Mouse (Mus musculus): ENCODE measurements at regions not wholly inside any gene's neighbourhood (a gene's known extent, or its start where the extent isn't known, plus 50 kb on each side); places are given as distances from the start of the nearest gene placed in this dataset.

DNA sequence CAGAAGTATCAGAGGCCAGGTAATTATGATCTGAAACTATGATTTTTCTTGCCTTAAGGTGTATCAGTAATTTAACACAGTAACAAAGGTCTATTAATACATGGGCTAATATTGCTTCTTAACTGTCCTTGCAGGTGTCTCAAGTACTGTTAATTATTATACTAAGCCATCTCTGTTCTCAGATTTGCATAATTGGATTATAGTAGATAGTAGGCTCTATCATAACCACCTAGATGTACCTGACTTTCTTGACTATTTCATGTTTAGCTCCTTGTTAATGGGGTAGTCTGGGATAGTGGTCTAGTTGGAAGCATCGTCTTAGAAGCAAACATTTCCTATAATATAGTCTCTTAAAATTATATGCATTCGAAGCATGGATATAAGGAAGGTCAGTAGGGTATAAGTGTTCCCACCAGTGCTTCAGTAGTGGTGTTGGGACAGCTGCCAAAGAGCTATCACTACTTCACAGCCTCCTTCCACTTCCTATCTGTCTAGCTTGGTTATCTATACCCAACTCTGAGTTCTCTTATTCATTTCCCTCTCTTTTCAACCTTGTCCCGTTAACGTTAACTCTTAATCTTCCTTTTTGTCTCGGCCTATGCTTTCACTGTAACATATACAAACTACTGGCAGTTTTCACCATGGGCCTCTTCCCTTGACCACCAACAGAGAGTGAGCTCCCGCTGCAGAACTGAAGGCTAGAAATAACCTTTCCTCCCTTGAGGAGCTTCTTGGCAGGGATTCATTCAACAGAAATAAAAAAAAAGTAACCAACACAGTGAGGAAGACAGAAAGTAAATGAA lies 630.9 kb upstream of the Lcorl start:
- DNase-seq = no peak

DNA sequence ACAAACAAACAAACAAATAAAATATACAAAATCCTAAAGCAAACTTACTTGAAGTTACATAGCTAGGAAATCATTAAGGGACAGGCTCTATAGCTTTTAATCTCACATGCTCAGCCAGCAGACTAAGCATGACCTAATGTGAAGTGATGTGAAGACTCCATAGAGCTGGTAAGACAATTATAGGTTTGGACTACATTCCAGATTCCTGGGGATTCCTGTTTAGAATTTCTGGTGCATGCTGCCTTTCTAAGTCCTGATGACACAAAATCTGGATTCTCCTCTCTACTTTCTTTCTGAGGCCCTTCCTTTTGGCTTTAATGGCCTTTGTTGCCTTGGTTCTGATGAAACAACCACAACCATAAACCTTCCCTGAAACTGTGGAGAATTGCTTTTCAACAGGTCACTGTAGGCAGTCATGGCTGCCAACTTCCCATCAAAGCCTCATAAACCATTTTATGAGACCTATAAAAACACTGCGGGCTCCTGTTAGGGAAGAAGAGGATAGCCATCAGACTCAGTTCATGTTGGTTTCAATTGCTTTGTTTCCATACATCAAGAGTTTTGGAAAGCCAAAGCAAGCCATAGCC lies 629.4 kb upstream of the Lcorl start:
- no peak for DNase-seq

DNA sequence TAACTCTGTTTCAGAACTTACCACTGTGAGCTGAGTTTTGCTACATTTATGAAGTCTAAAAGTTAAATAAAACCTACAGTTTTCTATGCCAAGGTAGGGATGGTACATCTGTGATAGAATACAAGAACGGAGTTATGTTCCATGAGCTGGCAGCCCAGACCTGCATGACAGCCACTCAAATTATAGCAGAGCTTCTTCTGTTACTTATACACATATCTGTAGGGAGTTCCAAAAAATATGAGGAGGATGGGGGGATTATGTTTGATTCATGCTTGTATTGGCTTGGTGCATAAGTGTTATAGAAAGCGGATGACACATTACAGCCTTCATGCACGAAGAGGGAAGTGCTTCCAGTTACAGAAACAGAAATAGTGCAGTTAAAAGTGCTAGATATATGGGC lies 598.9 kb upstream of the Lcorl start:
- DNase-seq = no peak

DNA sequence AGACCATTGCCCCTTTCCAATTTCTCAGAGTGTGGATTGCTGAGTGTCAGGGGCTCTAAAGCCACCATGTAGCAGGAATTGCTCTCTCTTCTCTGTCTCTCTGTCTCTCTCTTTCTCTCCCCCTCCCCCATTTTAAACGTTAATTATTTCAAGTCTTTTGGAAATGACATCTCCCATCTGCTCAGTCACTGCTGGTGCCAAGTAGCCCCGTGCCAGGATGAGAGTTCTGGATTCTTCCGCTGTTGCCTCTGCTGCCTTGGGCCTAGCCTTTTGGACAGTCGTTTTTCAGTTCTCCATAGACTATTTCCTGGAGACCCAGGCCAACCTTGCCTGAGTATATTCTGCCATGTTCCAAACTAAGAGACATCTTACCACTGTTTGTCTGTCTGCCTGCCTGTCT lies 590.9 kb upstream of the Lcorl start:
- no peak for DNase-seq

DNA sequence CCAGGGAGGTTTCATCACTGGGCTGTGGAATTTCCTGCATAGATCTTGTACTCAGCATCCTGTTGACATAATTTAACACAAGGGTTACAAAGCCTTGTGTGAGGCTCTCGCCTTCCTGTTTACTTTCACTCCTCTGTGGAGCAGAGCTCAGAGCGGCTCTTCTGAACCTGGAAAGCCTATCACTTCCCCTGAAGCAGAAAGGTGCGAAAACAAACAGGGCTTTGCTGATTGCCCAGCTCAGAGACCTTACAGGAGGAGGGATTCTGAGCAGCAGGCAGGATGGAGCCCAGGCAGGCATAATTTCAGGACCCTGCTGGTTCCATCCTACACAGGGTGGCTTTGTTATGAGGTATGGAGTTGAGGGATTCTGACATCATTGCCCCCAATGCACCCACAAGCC lies 588.4 kb upstream of the Lcorl start:
- DNase-seq = no peak

DNA sequence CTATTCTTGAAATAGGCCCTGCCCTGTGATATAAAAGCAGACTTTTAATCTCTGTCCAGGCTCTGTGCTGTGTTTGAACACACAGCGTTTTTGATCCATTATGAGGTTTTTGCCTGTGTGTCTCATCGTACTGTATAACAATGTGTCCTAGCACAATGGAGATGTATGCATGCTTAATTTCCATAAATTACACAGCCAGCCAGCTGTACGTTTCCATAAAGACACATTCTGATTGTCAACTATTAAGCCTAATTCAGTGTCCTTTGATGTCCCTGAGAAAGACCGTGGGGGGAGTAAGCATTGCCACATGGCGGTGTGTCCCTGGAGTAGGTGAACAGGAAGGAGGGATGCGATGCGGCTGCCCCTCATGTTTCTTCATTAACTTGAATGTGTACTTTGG lies 587.7 kb upstream of the Lcorl start:
- DNase-seq = no peak

DNA sequence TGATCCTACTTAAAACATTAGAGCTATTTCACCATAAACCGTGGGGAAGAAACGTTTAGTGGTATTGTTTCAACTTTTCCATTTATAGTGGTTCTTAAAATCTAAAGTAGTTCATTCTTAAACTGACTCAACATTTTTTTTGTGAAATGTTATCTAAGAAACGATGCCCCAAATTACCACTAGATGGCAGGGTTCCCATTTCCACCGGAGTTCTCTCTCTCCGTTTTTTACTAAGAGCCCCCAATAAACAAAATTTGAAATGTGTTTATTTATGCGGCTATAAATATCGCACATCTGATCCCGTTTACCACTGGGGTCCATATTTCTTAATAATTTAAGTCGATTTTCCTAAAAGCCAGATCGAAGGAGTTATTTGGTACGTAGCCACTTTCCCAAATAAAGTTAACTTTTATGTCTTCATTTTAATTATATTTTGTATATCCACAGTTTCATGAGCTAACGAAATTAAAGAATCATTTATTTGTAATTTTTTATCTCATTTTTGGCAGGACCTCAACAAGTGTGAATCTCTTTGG lies 586.5 kb upstream of the Lcorl start:
- peak; percentile 48 for DNase-seq

DNA sequence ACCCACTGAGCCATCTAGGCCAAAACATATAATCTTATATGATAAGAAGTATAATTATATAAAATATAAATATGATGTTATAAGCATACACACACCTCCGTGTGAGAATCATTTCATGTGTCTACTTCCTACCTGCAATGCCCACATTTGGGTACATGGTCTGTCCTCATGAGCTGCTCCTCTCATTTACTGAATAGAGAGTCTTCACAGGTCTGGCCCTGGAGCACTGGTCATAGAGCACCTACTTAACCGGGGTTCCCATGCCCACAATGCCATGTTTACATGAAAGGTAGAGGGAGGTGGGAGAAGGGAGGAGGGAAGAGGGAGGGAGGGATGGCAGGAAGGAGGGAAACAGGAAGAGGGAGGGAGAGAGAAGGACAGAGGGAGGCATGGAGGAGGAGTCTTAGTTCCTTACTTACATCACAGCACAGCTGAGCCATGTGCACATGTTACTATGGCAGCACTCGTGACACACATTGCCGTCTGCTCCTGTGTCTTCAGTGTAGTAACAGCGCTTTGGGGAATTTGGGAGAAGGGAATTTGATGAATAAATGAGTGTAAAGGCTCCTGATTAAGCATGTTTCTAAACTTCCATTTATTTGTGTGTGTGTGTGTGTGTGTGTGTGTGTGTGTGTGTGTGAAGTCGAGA lies 585.3 kb upstream of the Lcorl start:
- DNase-seq = no peak

DNA sequence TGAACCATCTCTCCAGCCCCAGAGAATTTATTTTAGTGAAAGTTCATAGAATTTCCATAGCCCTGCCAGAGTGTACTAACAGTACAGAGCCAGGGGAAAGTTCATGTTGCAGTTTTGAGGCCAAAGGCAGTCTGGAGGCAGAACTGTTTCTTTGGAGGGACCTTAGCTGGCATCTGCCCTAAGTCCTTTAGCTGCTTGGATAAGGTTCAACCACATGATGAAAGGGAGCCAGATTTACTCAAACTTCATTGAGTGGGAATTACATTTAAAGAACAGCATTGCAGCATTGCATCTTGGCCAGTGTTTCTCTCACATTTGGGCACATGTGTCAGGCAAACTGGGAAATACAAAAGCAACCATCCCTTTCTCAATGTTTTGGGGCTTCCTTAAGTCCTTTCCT lies 584.3 kb upstream of the Lcorl start:
- no peak for DNase-seq

DNA sequence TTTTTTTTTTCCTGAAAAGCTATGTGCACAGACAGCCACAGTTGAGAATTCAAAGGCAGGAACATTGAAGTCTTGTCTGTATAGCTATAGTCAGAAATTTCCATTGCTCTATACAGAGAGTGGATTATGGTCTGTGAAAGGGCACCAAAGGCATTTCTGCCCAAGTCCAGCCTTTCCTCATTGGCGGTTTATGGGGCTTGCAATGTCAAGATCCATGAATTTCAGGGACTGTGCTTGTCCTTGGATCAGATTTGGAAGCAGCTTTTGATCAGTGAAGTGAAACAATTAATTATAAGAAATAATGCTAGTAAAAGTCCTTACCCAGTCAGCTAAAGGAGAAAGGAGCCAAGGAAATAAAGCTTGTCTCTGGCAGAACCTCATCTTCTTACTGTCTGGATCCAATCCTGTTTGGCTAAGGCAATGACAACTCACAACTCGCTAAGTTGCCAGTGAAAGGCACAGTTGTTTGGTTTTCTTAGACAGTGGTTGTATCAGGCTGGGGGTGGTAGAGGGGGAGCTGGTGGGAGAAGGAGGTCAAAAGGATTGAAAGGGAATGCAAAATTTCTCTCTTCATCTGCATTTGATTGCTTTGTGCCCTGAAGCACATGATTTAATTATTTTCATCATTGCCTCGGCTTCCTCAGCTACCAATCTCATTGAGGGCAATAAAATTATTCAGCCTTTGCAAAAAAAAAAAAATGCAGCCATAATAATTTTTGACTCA lies 574.4 kb upstream of the Lcorl start:
- DNase-seq = no peak

DNA sequence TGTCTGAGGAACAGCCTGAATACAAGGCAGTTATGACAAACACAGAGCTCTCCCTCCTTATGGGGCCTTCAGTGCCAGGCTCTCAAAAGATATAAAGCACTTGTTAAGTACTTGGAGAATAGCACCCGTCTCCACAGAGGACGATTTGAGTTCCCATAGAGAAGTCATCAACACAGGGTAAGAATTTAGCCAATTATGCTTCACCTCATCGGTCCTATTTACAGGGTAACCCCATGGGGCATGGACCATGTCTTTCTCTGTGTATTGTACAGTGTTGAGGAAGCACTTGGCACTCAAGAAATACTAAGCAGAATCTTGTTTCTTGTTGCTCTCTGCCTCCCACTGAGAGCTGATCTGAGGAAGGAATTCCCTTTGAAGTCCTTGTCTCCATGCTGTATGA lies 565.3 kb upstream of the Lcorl start:
- no peak for DNase-seq

DNA sequence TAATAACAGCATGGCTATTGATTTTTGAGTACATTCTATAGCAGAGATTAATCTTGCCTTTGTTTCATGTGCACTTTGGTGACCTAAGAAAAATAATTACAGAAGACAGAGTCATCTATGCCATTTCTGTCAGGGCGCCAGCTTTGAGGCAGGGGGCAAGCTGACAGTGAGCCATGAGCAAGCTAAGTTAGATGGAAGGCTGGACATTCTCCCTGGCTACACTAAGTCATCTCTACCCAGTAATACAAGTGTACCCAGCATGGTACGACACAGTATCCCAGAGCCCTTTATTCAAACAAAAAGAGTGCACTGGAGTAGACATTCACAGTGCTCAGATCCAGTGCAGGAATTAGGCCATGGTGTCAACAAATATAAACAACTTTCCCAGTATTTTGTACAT lies 549.6 kb upstream of the Lcorl start:
- DNase-seq = no peak

DNA sequence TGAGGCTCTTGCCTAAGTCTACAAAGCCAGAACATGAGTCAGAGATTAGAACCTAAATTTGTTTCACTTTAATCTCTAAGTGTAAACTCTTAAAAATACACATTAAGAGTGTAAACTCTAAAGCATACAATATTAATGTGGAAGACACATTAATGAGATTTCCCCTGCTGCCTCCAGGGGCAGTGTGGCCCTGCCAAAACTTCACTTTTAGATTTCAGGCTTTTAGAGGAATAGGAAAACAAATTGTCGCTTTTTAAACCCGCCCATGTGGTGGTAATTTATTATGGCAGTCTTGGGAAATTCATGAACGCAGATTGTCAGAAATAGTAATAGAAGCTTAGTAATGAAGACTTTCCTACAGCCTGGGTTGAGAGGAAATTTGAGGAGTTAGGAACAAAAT lies 549.0 kb upstream of the Lcorl start:
- peak; percentile 8 for DNase-seq

DNA sequence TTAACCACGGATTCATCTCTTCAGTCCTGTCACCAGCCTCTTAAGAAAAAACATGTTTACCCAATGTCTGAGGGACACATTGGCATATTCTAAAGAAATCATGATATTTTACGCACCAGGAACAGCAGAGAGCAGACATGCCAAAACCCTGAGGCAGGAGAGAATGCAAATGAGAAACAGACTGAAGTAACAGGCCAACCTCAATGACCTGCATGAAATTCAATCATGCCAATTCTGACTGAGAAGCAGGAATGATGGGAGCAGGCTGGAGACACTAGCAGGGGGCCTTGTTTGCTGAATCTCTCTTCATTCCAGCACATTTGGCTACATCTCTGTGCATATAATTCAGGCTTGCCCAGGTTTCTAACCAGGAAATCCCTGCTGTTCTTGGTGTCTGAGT lies 529.2 kb upstream of the Lcorl start:
- DNase-seq = no peak

DNA sequence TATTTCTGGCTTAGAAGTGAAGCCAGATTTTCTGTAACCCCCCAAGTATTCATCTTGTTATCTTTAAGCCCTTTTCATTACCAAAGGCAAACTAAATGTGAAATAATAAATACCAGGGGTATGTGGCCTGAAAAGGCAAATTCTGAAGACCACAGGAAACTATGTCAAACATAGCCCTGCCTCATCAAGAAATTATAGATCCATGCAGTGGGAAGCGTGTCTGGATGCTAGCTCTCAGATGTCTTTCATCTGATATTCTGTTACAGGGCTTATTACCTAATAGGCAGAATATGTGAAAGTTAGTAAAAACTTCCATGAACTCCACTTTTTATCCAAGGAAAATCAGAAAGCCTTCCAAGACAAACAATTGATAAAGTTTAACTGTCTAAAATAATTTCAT lies 509.9 kb upstream of the Lcorl start:
- no peak for DNase-seq

DNA sequence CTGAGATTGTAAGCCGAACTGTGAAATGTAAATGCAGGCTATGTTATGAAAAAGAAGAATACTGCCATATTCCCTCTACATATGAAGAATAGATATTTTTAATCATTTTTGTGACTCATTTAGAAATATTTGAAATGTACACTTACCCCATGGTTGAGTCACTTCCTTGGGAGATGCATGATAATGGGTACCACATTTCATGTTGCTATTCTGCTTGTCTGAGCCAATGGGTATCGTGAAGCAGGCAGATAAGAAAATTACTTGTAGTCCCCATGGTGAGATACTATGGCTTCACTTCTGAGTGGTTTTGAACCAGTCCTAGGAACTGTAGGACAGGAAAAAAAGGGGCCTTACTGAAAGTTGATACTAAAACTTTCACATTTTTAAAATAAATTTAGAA lies 506.2 kb upstream of the Lcorl start:
- no peak for DNase-seq

DNA sequence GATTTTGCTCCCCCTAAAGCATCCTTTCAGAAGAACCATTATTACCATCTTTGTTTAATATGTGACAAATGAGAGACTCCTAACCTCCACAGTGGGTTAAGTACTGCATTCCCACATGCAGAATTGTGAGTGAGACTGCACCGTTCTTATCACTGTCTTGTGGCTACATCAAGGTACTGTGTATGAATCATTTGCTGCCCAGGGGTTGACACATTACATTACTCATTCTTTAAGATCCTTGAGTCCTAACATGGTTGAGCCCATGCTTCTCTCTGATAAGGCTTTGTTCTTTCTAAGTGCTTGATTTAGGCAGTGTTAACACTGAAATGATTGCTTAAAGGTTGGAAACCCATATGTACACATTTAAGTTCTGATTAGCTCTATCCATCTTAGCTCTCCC lies 504.2 kb upstream of the Lcorl start:
- DNase-seq = no peak

DNA sequence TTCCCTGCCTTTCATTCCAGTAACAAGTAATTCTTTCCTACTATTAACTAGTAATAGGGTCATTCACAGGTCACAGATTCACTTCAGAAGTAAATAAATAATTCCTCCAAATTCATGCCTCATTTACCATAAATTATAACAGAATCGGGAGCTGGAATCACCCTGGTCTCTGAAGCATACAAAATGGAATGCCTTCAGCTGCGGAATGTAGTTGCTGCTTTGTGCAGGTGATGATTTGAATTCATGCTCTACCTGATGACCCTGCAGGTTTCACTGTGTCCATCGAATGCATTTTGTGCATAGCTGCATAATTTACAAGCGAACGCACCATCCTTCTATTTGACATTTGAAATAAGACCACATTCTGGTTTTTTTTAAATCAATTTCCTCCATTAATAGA lies 491.0 kb upstream of the Lcorl start:
- no peak for DNase-seq

DNA sequence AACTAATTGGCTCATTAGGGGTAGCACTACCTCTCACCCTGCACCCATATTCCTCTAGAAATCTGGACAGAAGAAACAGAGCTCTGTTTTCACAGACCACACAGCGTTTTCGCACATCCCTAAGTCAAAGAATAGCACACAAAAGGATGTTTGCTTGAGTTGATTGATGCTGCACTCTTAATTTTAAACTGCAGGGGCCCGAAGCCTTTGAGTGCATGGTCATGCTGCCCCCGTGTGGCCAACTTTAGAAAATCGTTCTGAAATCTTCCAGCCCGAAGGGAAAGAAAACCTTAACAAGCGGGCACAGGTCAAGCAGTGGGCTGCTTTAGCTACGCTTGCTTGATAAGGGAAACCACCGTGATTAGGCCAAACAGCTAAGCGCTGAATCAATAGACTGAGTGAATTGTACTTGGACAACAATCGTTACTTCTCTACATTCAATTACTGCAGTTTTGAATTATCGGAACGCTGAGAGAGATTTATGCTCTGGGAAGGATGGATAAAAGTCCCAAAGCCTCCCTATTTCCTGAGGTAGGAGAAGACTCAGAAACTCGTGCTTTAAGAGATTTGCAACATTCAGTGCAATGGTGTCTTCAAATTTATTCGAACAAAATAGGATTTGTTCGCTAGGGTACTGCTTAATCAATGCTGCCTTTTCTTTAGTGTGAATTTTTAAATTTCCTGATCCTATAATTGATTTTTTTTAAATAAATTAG lies 490.1 kb upstream of the Lcorl start:
- DNase-seq = peak; percentile 86

DNA sequence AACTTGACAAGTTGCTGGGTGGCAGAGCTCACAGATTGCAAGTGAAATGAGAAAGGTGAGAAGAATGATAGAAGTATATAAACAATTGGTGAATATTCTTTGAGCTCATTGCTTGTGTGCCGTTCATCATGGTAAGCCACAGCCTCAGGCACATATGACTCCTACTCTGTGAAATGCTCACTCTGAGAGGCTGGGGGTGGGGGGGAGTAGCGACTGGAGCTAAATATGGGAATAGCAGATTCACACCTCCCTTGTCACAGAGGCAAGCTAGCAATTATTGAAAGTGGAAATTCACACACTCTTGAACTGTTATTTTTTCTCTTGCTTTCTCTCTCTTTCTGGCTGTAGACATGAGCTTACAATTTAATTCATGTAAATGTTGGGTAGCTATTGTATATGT lies 481.0 kb upstream of the Lcorl start:
- no peak for DNase-seq

DNA sequence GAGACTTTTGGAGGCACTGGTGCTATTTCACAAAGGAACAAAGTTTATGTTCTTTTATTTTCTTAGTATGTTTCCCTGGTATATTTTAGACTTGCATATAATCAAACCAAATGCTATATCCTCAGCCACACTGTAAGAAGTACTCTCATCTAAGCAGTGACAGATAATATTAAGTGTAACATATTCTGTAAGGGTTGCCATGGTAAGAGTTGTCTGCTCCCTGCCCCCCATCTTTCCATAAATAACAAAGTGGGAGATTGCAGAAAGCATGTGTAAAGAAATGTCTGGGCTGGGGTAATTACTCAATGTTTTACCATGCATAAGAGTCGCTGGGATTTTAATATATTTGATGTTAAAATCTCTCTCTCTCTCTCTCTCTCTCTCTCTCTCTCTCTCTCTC lies 473.5 kb upstream of the Lcorl start:
- no peak for DNase-seq
